27 mouse cellular contexts compared by ENCODE assay signal in the genomic region with DNA sequence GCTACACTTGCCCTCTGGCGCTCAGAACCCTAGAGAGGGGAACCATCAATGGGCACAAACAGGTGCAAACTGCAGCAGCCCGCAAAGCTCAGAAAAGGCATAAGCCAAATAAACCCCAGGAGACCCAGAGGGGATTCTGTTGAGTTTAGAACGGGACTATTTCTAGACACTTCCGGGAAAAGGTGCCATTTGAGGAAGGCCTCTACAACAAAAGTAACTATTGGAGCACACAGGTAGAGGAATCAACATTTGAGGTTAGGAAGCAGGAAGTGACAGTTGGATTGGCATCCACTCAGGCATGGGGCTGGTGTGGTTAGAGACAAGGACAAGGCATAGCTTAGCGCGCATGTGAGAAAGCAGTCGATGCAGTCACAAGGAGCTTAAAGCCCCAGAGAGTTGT.
A peak's percentile ranks its signal among the peaks of the same experiment; 100 is the strongest.
DNase-seq lines count a peak whose midpoint lies in the region; TF ChIP-seq lines count a peak whose summit lies in the region.
"Had no signal": no experiment of that assay in that cellular context is flagged by ENCODE, and none has a peak within 500 bp of the region (broad histone marks: within the 10 kb centered on the region; RNA-seq: fewer than 3 reads in every experiment).

No protein-coding gene starts in this region.

- TF ChIP-seq RAD21 in CH12.LX (IDR thresholded peaks at IDR 0.05; ENCODE audit: low read depth, low read length) = no peak

- peaks cover 55% of the 10 kb centered on the region for H3K27me3 ChIP-seq in CH12.LX (replicated peaks)

- H3K4me2 ChIP-seq in CH12.LX (ENCODE audit: insufficient read depth, low read depth, poor library complexity, severe bottlenecking) = peak overlapping the region; percentile 33; the same call in 1 of the 2 replicates
- H3K4me2 ChIP-seq: heart, embryonic 11.5 days; hindbrain, embryonic 14.5 days; limb, embryonic 12.5 days; liver, embryonic 15.5 days; lung, embryonic 14.5 days; midbrain, embryonic 11.5 days; neural tube, embryonic 12.5 days had no signal

- H3K27ac ChIP-seq in CH12.LX (ENCODE audit: insufficient read depth, low read depth) = no peak overlapping the region
- H3K27ac ChIP-seq: hindbrain, embryonic 14.5 days; limb, embryonic 12.5 days; liver, embryonic 15.5 days; neural tube, embryonic 12.5 days had no signal

- TF ChIP-seq POLR2A in CH12.LX (IDR thresholded peaks at IDR 0.05; ENCODE audit: low read depth, low read length) = no peak

- H3K79me2 ChIP-seq in CH12.LX (replicated peaks; ENCODE audit: control insufficient read depth, extremely low read depth, insufficient read depth, poor library complexity, severe bottlenecking) = no peaks in the 10 kb centered on the region

- H3K4me1 ChIP-seq in CH12.LX (ENCODE audit: control insufficient read depth in 1 of 2, insufficient read depth in 2 of 2) = peaks cover 12 to 31% of the 10 kb centered on the region in 2 experiments
- H3K4me1 ChIP-seq: liver, embryonic 15.5 days had no signal

- no peaks in the 10 kb centered on the region for H3K36me3 ChIP-seq in CH12.LX (replicated peaks in 1 of 2; ENCODE audit: control insufficient read depth in 1 of 2, insufficient read depth in 1 of 2, low read length in 1 of 2)
- H3K36me3 ChIP-seq: G1E; limb, embryonic 12.5 days; liver, embryonic 15.5 days; neural tube, embryonic 12.5 days had no signal

- no peak overlapping the region for H3K9ac ChIP-seq in CH12.LX (ENCODE audit: insufficient read depth, low read depth)
- H3K9ac ChIP-seq: hindbrain, embryonic 14.5 days; limb, embryonic 12.5 days; liver, embryonic 15.5 days; lung, embryonic 14.5 days; neural tube, embryonic 12.5 days had no signal

- H3K4me3 ChIP-seq in CH12.LX (replicated peaks in 1 of 3; ENCODE audit: low read depth in 2 of 3, low read length in 2 of 3, poor library complexity in 1 of 3) = no peak overlapping the region
- H3K4me3 ChIP-seq: erythroblast, embryonic 14.5 days; limb, embryonic 12.5 days; liver, embryonic 15.5 days; myocyte; neural tube, embryonic 12.5 days had no signal

- H3K9me3 ChIP-seq in CH12.LX (replicated peaks; ENCODE audit: low read length) = no peaks in the 10 kb centered on the region
- H3K9me3 ChIP-seq: G1E; limb, embryonic 12.5 days; liver, embryonic 15.5 days; neural tube, embryonic 12.5 days had no signal

- TF ChIP-seq EP300 in CH12.LX (IDR thresholded peaks at IDR 0.05; ENCODE audit: low read length) = peak; percentile 62

- TF ChIP-seq CTCF in CH12.LX (conservative IDR thresholded peaks at IDR 0.05 in 1 of 2, IDR thresholded peaks at IDR 0.05 in 1 of 2; ENCODE audit: low read depth in 2 of 2, low read length in 2 of 2) = no peak

- in situ Hi-C loops in CH12.LX (cut with MboI; ENCODE audit: low pct_ligation_motif_present, low pct_unique_long_range_greater_than_20kb, low sequenced_read_pairs) = loop anchor here (5.0 to 10.0 kb wide), 2 partner anchors 340 to 517 kb away; no protein-coding TSS in a partner anchor

- dilution Hi-C loops in CH12.LX (cut with MboI; ENCODE audit: extremely low pct_ligation_motif_present, extremely low pct_unique_long_range_greater_than_20kb, low sequenced_read_pairs) = no loop called here

- DNase-seq in spleen, adult 12 weeks (ENCODE audit: low spot score) = peak; percentile 4
- no peak for DNase-seq in spleen, postnatal 14 days (ENCODE audit: low spot score in 2 of 2)
- DNase-seq in 416B (ENCODE audit: low read depth) = peak; percentile 23
- peak; percentile 78 for DNase-seq in CH12.LX (ENCODE audit: extremely low read depth)
- DNase-seq in spleen, adult 18-20 months = peak; percentile 30 to 36
- no peak for DNase-seq in layer of hippocampus, adult 18-20 months (ENCODE audit: low spot score in 2 of 2)
- DNase-seq in embryo, embryonic 9.5 days (ENCODE audit: extremely low spot score) = no peak
- no peak for DNase-seq in frontal cortex, postnatal 10 days (ENCODE audit: low spot score in 2 of 2)
- DNase-seq: adrenal gland, adult 8-10 months; cerebellum, adult 8-10 months; cerebellum, postnatal 36 days; embryo, embryonic 11 days; gastrocnemius, postnatal 10 days; heart, postnatal 4 days; kidney, adult 9 months; kidney, postnatal 14 days; lung, embryonic 14.5 days; right cerebral cortex, postnatal 4 days had no signal

TF ChIP-seq in CH12.LX, 34 proteins besides CTCF, POLR2A, EP300 and RAD21:
- TF ChIP-seq JUN (IDR thresholded peaks at IDR 0.05; ENCODE audit: insufficient read depth, low read depth, low read length) (no peak), ELF1 (IDR thresholded peaks at IDR 0.05; ENCODE audit: low read depth, low read length) (peak; percentile 83), KAT2A (IDR thresholded peaks at IDR 0.05; ENCODE audit: insufficient replicate concordance, low read length) (0 out of 2 replicates have a peak, but pooled peaks have one; percentile 37), ZC3H11A (IDR thresholded peaks at IDR 0.05; ENCODE audit: low read depth, low read length) (no peak), SIN3A (IDR thresholded peaks at IDR 0.05; ENCODE audit: low read length) (no peak), ETS1 (conservative IDR thresholded peaks at IDR 0.05; ENCODE audit: low read depth, low read length) (peak; percentile 70), TCF12 (IDR thresholded peaks at IDR 0.05; ENCODE audit: low read depth, low read length) (peak; percentile 53), MEF2A (IDR thresholded peaks at IDR 0.05; ENCODE audit: borderline replicate concordance, low read depth, low read length) (peak; percentile 84), SMC3 (IDR thresholded peaks at IDR 0.05; ENCODE audit: low read depth, low read length) (peak; percentile 8; the same call in 1 of the 2 replicates), USF2 (conservative IDR thresholded peaks at IDR 0.05; ENCODE audit: low read depth, low read length) (no peak), POLR2AphosphoS2 (IDR thresholded peaks at IDR 0.05; ENCODE audit: low read depth, low read length) (no peak), BHLHE40 (IDR thresholded peaks at IDR 0.05; ENCODE audit: low read depth, low read length) (peak; percentile 40), MXI1 (IDR thresholded peaks at IDR 0.05; ENCODE audit: low read depth, low read length) (no peak), HCFC1 (IDR thresholded peaks at IDR 0.05; ENCODE audit: low read depth, low read length) (no peak), USF1 (IDR thresholded peaks at IDR 0.05; ENCODE audit: low read depth, low read length) (no peak), ZKSCAN1 (IDR thresholded peaks at IDR 0.05; ENCODE audit: borderline replicate concordance, low read depth, low read length) (no peak), IRF4 (IDR thresholded peaks at IDR 0.05; ENCODE audit: low read depth, low read length) (peak; percentile 7; the same call in 1 of the 2 replicates), MAFK (IDR thresholded peaks at IDR 0.05; ENCODE audit: insufficient replicate concordance, low read length) (no peak), MYC (IDR thresholded peaks at IDR 0.05; ENCODE audit: low read depth, low read length) (no peak), NRF1 (IDR thresholded peaks at IDR 0.05; ENCODE audit: low read depth, low read length) (no peak)

Comparison
In these comparisons a context has a peak if more than half of its experiments do, and no peak if none do; other contexts are left out.
1. DNase-seq: peak in spleen, adult 12 weeks (single experiment), 416B (single experiment), CH12.LX (single experiment) and spleen, adult 18-20 months (2 of 2); none in spleen, postnatal 14 days (0 of 2), layer of hippocampus, adult 18-20 months (0 of 2), embryo, embryonic 9.5 days (single experiment) and frontal cortex, postnatal 10 days (0 of 2).